Mouse (Mus musculus) limb, embryonic 12.5 days (tissue): Measurements from ENCODE around the gene Unc80. TPM values are rescaled to one million over a fixed set of nuclear protein-coding genes. Genes with fewer than 3 reads are reported as not detected.

Experiments
- ATAC-seq: fragments of 200-750 bp; cut with Nextera tagmentation; 2 replicates; pipeline ENCODE4 v1.8.0; 2017; ENCODE audit warnings: low read depth, moderate TSS enrichment; ENCODE audit not compliant: insufficient number of reproducible peaks, insufficient read depth, low FRiP score, low TSS enrichment
- H3K27ac ChIP-seq: fragments of 300-500 bp; sonication (generic); 2 replicates; pipeline ENCODE4 v1.5.1; 2016; ENCODE audit warnings: mild to moderate bottlenecking, moderate library complexity
- H3K27me3 ChIP-seq: fragments of 300-500 bp; sonication (generic); 2 replicates; pipeline ENCODE4 v1.6.1; 2016; ENCODE audit warnings: mild to moderate bottlenecking, moderate library complexity
- H3K36me3 ChIP-seq: fragments of 300-500 bp; sonication (generic); 2 replicates; pipeline ENCODE4 v1.6.1; 2016; ENCODE audit warnings: mild to moderate bottlenecking, moderate library complexity
- H3K4me1 ChIP-seq: fragments of 300-500 bp; sonication (generic); replicated peaks from 2 replicates; pipeline ENCODE4 v1.6.1; 2016
- H3K4me2 ChIP-seq: fragments of 300-500 bp; sonication (generic); 2 replicates; pipeline ENCODE4 v1.6.1; 2016; ENCODE audit warnings: mild to moderate bottlenecking, moderate library complexity
- H3K4me3 ChIP-seq: fragments of 300-500 bp; sonication (generic); replicated peaks from 2 replicates; pipeline ENCODE4 v1.5.1; 2016; ENCODE audit warnings: mild to moderate bottlenecking
- H3K9ac ChIP-seq: fragments of 300-500 bp; sonication (generic); replicated peaks from 2 replicates; pipeline ENCODE4 v1.6.1; 2016; ENCODE audit warnings: mild to moderate bottlenecking, moderate library complexity
- H3K9me3 ChIP-seq: fragments of 300-500 bp; sonication (generic); 2 replicates; pipeline ENCODE4 v1.6.1; 2016; ENCODE audit warnings: mild to moderate bottlenecking, moderate library complexity
- WGBS: fragments of 180-500 bp; shearing (Covaris S2); methylation state at CpG from one replicate; pipeline ENCODE4 v1.1.7; 2016; 5-methylcytosine and 5-hydroxymethylcytosine counted together
- polyA plus RNA-seq: library from polyadenylated mRNA; unstranded; fragments of >200 nt; fragmentation: Nextera tagmentation; extraction: Ambion mirVana; gene quantifications from 2 replicates; pipeline ENCODE4 v1.2.1, GENCODE M21; 2016

The Unc80 gene
- polyA plus RNA-seq, 1 experiment from 2014 or later = 0.73 TPM

DNA sequence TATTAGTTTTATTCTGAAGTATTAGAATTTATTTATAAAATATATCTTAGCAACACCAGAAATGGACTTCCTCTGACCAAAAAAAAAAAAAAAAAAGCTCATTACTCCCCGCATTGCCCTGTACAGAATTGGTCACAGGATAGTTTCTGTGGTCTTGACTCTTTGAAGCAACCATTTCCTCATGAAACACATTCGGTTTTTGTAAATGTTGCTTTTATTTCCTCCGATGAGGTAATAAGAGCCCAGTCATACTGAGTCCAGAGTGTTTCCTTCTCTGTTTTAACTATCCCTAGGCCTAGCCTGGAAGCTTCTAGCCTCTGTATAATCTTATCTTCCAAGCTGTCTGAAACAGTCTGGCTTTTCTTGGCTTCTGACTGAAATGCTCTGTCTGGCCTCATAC lies 244.7 kb downstream of the Unc80 start:
- no peak overlapping the region for H3K27ac ChIP-seq
- no peaks in the 10 kb centered on the region for H3K27me3 ChIP-seq
- WGBS = 96% methylated on average over 3 of the region's 3 CpGs
- ATAC-seq = no peak
- H3K4me1 ChIP-seq = no peaks in the 10 kb centered on the region
- H3K9ac ChIP-seq = no peak overlapping the region
- H3K4me3 ChIP-seq = no peak overlapping the region
- H3K9me3 ChIP-seq = no peaks in the 10 kb centered on the region
- peaks cover 68% of the 10 kb centered on the region for H3K36me3 ChIP-seq
- no peak overlapping the region for H3K4me2 ChIP-seq

DNA sequence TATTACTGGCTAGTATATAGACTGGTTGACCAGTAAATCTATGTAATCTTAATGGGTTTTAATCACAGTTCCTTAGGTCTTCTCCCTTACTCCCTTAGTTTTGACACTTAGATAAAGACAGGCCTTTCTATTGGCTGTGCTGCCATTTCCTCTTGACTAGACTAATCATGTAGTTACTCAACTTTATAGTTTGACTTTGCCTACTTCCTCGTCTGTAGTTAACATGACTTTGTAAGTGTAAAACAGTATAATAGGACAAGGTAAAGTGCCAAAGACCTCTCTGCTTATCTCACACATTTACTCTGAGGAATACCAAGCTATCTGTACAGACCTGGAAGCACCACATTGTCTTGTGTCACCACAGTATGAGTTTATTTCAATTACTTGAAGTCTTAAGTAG lies 262.4 kb downstream of the Unc80 start:
- Histone ChIP-seq H3K27ac (no peak overlapping the region), H3K27me3 (no peaks in the 10 kb centered on the region), H3K4me3 (no peak overlapping the region), H3K9me3 (no peaks in the 10 kb centered on the region), H3K4me2 (no peak overlapping the region), H3K9ac (no peak overlapping the region), H3K4me1 (no peaks in the 10 kb centered on the region), H3K36me3 (peaks cover 37% of the 10 kb centered on the region)
- no peak for ATAC-seq
- 80% methylated on average over 1 of the region's 1 CpGs for WGBS

Other genes starting within 250 kb of the Unc80 start
- gene Rpe, start 232.5 kb downstream of the Unc80 start, polyA plus RNA-seq = 49.2 and 51.7 TPM in 2 replicates